Mouse (Mus musculus): ENCODE measurements around the gene Gm8265. TPM values are rescaled to one million over a fixed set of nuclear protein-coding genes. Genes with fewer than 3 reads are reported as not detected.
"Not testable (repeated sequence)": the region's sequence is repeated elsewhere in the genome, so short reads cannot be mapped to it uniquely, and the experiment has no call there.

The Gm8265 gene
- not detected in 2 replicates for polyA plus RNA-seq (2016; fragmentation: Nextera tagmentation; extraction: Ambion mirVana)

DNA sequence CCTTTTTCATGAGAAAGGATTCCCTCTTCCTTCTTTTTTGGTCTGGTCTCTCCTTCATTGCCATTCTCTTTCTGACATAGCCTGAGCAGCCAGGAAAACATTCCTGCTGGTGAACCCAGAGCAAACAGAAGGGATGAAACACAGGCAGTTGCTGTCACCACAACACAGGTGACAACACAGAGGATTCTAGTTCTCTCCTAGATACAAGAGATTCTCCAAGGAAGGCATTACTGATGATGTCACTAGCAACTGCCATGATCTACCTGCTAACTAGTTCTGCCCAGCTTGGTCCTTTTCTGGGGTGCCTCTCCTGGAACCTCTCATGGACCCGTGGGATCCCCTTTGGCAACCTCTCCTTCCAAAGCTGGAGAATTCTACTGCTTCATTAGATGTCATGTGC lies at the start of gene Gm8265:
TSS of gene Gm8265 (minus strand) at position 101 of the 400 bp plus-strand sequence.
- H3K27me3 ChIP-seq (ENCODE audit: low read depth, poor library complexity, severe bottlenecking); H3K36me3 ChIP-seq; H3K4me3 ChIP-seq; H3K4me1 ChIP-seq; H3K9me3 ChIP-seq (replicated peaks); H3K27ac ChIP-seq (replicated peaks); DNase-seq (ENCODE audit: low spot score): not testable (repeated sequence)
- no CpG with 5 or more reads among the region's 1 CpGs for whole genome bisulfite sequencing

Other genes starting within 250 kb of the Gm8265 start
- not detected in 2 replicates for gene Gm3500, start 244.0 kb downstream of the Gm8265 start, polyA plus RNA-seq (2016; fragmentation: Nextera tagmentation; extraction: Ambion mirVana)
- gene Gm3194, start 177.6 kb downstream of the Gm8265 start, polyA plus RNA-seq (2016; fragmentation: Nextera tagmentation; extraction: Ambion mirVana): 1.1 TPM in 1 of 2 replicates, not detected in the other
- not detected in 2 replicates for gene Gm8246, start 155.2 kb downstream of the Gm8265 start, polyA plus RNA-seq (2016; fragmentation: Nextera tagmentation; extraction: Ambion mirVana)
- not detected in 2 replicates for gene Gm3187, start 148.8 kb downstream of the Gm8265 start, polyA plus RNA-seq (2016; fragmentation: Nextera tagmentation; extraction: Ambion mirVana)
- gene Gm3488, start 131.4 kb downstream of the Gm8265 start, polyA plus RNA-seq (2016; fragmentation: Nextera tagmentation; extraction: Ambion mirVana): 1.8 TPM in 2 replicates
- not detected in 2 replicates for gene Gm3532, start 94.5 kb downstream of the Gm8265 start, polyA plus RNA-seq (2016; fragmentation: Nextera tagmentation; extraction: Ambion mirVana)
- gene Gm9603, start 54.4 kb upstream of the Gm8265 start, polyA plus RNA-seq (2016; fragmentation: Nextera tagmentation; extraction: Ambion mirVana): not detected in 2 replicates
- 0.10 and 0.48 TPM in 2 replicates for gene Gm3373, start 108.5 kb upstream of the Gm8265 start, polyA plus RNA-seq (2016; fragmentation: Nextera tagmentation; extraction: Ambion mirVana)
- gene Gm3383, start 175.0 kb upstream of the Gm8265 start, polyA plus RNA-seq (2016; fragmentation: Nextera tagmentation; extraction: Ambion mirVana): 1.4 and 1.5 TPM in 2 replicates
- not detected in 2 replicates for gene Gm3424, start 197.3 kb upstream of the Gm8265 start, polyA plus RNA-seq (2016; fragmentation: Nextera tagmentation; extraction: Ambion mirVana)
- 0.11 and 0.20 TPM in 2 replicates for gene Gm8237, start 247.4 kb upstream of the Gm8265 start, polyA plus RNA-seq (2016; fragmentation: Nextera tagmentation; extraction: Ambion mirVana)